ENCODE assay signal across 8 mouse cellular contexts in the genomic region with DNA sequence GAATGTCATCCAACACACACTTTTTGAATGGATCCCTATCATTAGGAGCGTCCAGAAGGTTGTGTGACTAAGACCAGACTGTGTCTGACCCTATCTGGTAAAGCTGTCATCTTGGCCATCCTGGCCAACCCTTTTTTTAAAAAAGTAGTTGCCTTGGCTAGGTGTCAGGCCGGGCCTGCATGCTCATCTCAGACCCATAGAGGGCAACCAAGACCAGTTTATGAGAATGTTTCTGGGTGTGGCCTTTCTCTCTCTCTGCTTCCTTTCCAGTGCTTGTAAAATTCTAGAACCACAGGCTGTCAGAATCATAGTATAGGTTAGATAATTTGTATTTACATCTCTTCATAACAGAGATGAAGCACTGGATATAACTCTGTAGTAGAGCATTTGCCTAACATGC.
DNase-seq lines count a peak whose midpoint lies in the region; ATAC-seq and TF ChIP-seq lines count a peak whose summit lies in the region.

No protein-coding gene starts in this region.

- H3K36me3 ChIP-seq in forebrain, embryonic 11.5 days (ENCODE audit: control insufficient read depth, insufficient read depth, low read length) = no peaks in the 10 kb centered on the region
- H3K36me3 ChIP-seq in forebrain, embryonic 10.5 days (replicated peaks) = no peaks in the 10 kb centered on the region
- no peaks in the 10 kb centered on the region for H3K36me3 ChIP-seq in small intestine, adult 2 months (ENCODE audit: control insufficient read depth, insufficient read depth, low read length)

- no peak overlapping the region for H3K4me2 ChIP-seq in forebrain, embryonic 11.5 days (ENCODE audit: low read depth, low read length, severe bottlenecking)

- 0 out of 2 replicates have a peak, but pooled peaks have one; percentile 36 for ATAC-seq in forebrain, embryonic 11.5 days (replicated peaks; ENCODE audit: low FRiP score)

- H3K9me3 ChIP-seq in forebrain, embryonic 11.5 days (ENCODE audit: control insufficient read depth, low read length) = no peaks in the 10 kb centered on the region
- H3K9me3 ChIP-seq in forebrain, embryonic 10.5 days = no peaks in the 10 kb centered on the region

- H3K27ac ChIP-seq in forebrain, embryonic 11.5 days (ENCODE audit: low read depth, low read length) = no peak overlapping the region
- no peak overlapping the region for H3K27ac ChIP-seq in forebrain, embryonic 10.5 days
- no peak overlapping the region for H3K27ac ChIP-seq in small intestine, adult 2 months (ENCODE audit: insufficient read depth, low read depth, low read length)

- no peaks in the 10 kb centered on the region for H3K27me3 ChIP-seq in forebrain, embryonic 11.5 days (ENCODE audit: control insufficient read depth, insufficient read depth, low read length)
- peaks cover 3% of the 10 kb centered on the region; the same call in 1 of the 2 replicates for H3K27me3 ChIP-seq in forebrain, embryonic 10.5 days (ENCODE audit: poor library complexity, severe bottlenecking)
- no peaks in the 10 kb centered on the region for H3K27me3 ChIP-seq in small intestine, adult 2 months (ENCODE audit: control insufficient read depth, insufficient read depth, low read length)

- TF ChIP-seq POLR2A in small intestine, adult 2 months (IDR thresholded peaks at IDR 0.05; ENCODE audit: low read depth, low read length) = no peak

- H3K9ac ChIP-seq in forebrain, embryonic 11.5 days (ENCODE audit: low read length) = no peak overlapping the region

- H3K4me3 ChIP-seq in forebrain, embryonic 11.5 days (ENCODE audit: low read depth, low read length) = no peak overlapping the region
- no peak overlapping the region for H3K4me3 ChIP-seq in forebrain, embryonic 10.5 days
- H3K4me3 ChIP-seq in small intestine, adult 2 months (ENCODE audit: low read depth, low read length) = no peak overlapping the region

- 42% methylated on average over 2 of the region's 2 CpGs for WGBS in forebrain, embryonic 11.5 days
- WGBS in forebrain, embryonic 10.5 days = 49% methylated on average over 2 of the region's 2 CpGs
- 19% methylated on average over 2 of the region's 2 CpGs for WGBS in small intestine, adult 2 months

- DNase-seq in forebrain, embryonic 11.5 days (ENCODE audit: low spot score) = no peak
- DNase-seq in forebrain, embryonic 10.5 days (ENCODE audit: extremely low spot score, low spot score) = no peak
- peak; percentile 40 for DNase-seq in Muller cell, postnatal 12 days (ENCODE audit: inconsistent ontology term)
- DNase-seq in cerebellum, postnatal 14 days = peak; percentile 72 to 79
- DNase-seq in gastrocnemius, postnatal 25 days = peak; percentile 43
- DNase-seq in kidney, postnatal 14 days = peak; percentile 66
- DNase-seq in lung, postnatal 36 days = peak; percentile 88

- peak; percentile 34; the same call in 1 of the 2 replicates for TF ChIP-seq CTCF in small intestine, adult 2 months (IDR thresholded peaks at IDR 0.05; ENCODE audit: extremely low read depth, insufficient read length, insufficient replicate concordance, low read depth, low read length)

- no peaks in the 10 kb centered on the region for H3K4me1 ChIP-seq in forebrain, embryonic 11.5 days (replicated peaks; ENCODE audit: control insufficient read depth, insufficient read depth, low read length)
- no peaks in the 10 kb centered on the region for H3K4me1 ChIP-seq in forebrain, embryonic 10.5 days
- no peaks in the 10 kb centered on the region for H3K4me1 ChIP-seq in small intestine, adult 2 months (ENCODE audit: control insufficient read depth, insufficient read depth, insufficient read length, low read length)

Comparison
In these comparisons a context has a peak if more than half of its experiments do, and no peak if none do; other contexts are left out.
1. DNase-seq: peak in Muller cell, postnatal 12 days (single experiment), cerebellum, postnatal 14 days (2 of 2), gastrocnemius, postnatal 25 days (single experiment), kidney, postnatal 14 days (single experiment) and lung, postnatal 36 days (single experiment); none in forebrain, embryonic 11.5 days (single experiment) and forebrain, embryonic 10.5 days (single experiment).